Mouse (Mus musculus) lung, adult 2 months (tissue): Measurements from ENCODE around the gene Akr1b8.

ENCODE experiments used
- CTCF ChIP-seq: fragments of 200-500 bp; IDR thresholded peaks from 2 replicates; pipeline ENCODE4 v1.5.1; 2011; ENCODE audit warnings: mild to moderate bottlenecking, low read length, control low read depth; ENCODE audit not compliant: insufficient read depth
- POLR2A ChIP-seq: fragments of 200-500 bp; IDR thresholded peaks from 2 replicates; pipeline ENCODE4 v1.6.1; 2011; ENCODE audit warnings: low read depth, mild to moderate bottlenecking, control low read depth, low read length, borderline replicate concordance; ENCODE audit errors: extremely low read depth

GRCm38 (mm10) chr6:34344935-34345334 is 9.0 kb upstream of the Akr1b8 start:
- no peak for TF ChIP-seq CTCF
- no peak for TF ChIP-seq POLR2A
